Mouse (Mus musculus) erythroblast, embryonic 14.5 days (primary cell): ENCODE results near the gene Tinagl1.

ENCODE experiments used
- GATA1 ChIP-seq: IDR thresholded peaks from 2 replicates; pipeline ENCODE4 v1.6.1; 2012; ENCODE audit warnings: low read length, inconsistent platforms, mixed read lengths
- TAL1 ChIP-seq: IDR thresholded peaks from 3 replicates; pipeline ENCODE4 v1.6.1; 2012; ENCODE audit warnings: low read length, inconsistent platforms, mixed read lengths

GRCm38 (mm10) chr4:130171951-130172765, 2.8 kb downstream of the Tinagl1 start:
- TF ChIP-seq TAL1: no peak
- no peak for TF ChIP-seq GATA1
